Mouse (Mus musculus): ENCODE data around the gene Npepps.

DNA sequence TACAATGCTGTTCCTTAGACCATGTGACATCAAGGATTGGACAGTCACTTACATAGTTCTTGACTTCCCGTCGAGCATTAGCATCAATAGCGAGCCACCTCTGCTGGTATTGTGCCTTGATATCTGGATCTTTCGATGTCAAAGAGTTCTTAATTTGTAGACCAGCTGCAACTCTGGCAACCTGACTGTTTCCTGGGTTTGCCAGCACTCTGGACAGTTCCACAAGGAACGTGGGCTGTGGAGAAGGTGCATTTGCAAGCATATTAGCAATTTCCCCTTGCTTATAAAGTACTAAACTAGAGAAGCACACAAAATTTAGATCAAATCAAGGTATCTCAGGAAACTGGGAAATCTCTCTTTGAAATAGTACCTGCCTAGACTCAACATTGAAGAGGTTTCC lies 95.6 kb downstream of the Npepps start:
- no peak for TF ChIP-seq POLR2A (IDR thresholded peaks at IDR 0.05; ENCODE audit: borderline replicate concordance, insufficient read depth, low read length)
- no peak for TF ChIP-seq CTCF (IDR thresholded peaks at IDR 0.05; ENCODE audit: borderline replicate concordance, insufficient read depth, low read depth, low read length)

Data from cerebellum, adult 2 months (tissue).